Mouse (Mus musculus) liver, postnatal 0 days (tissue): ENCODE data around the gene Adam30.

Experiments used
- CTCF ChIP-seq: sonication (generic); IDR thresholded peaks from 2 replicates; pipeline ENCODE4 v1.5.1; 2016; ENCODE audit warnings: antibody characterized with exemption, low read depth
- EP300 ChIP-seq: IDR thresholded peaks from 2 replicates; pipeline ENCODE4 v1.6.1; 2016; ENCODE audit warnings: antibody characterized with exemption, low read depth, mild to moderate bottlenecking

- TF ChIP-seq CTCF (no peak), EP300 (no peak)
Measured at GRCm38 (mm10) chr3:98118252-98118651, 42.2 kb upstream of the Adam30 start.
